In genomic region chr7:120963126-120963525, GRCm38 (mm10) we compare ENCODE assay signal across 25 mouse cellular contexts. TPM values are rescaled to one million over a fixed set of nuclear protein-coding genes. Genes with fewer than 3 reads are reported as not detected.
"Had no signal": no experiment of that assay in that cellular context is flagged by ENCODE, and none has a peak within 500 bp of the region (broad histone marks: within the 10 kb centered on the region; RNA-seq: fewer than 3 reads in every experiment).

No protein-coding gene starts in this region.

- H3K27ac ChIP-seq: layer of hippocampus, adult 2 months; limb, embryonic 10.5 days; limb, embryonic 13.5 days; liver, embryonic 12.5 days; liver, embryonic 15.5 days; lung, embryonic 15.5 days; midbrain, embryonic 10.5 days; midbrain, embryonic 13.5 days; neural tube, embryonic 13.5 days; stomach, postnatal 0 days had no signal

- DNase-seq: kidney, adult 18-20 months; kidney, adult 9 months; kidney, postnatal 14 days; layer of hippocampus, adult 9-11 months; liver; lung, adult 18-20 months; lung, postnatal 10 days; lung, postnatal 36 days; retina, postnatal 1 day; thymus, adult 2 months; thymus, postnatal 14 days had no signal

- H3K4me3 ChIP-seq: layer of hippocampus, adult 2 months; limb, embryonic 10.5 days; limb, embryonic 13.5 days; liver, embryonic 12.5 days; liver, embryonic 15.5 days; lung, embryonic 15.5 days; megakaryocyte, embryonic 14.5 days; midbrain, embryonic 10.5 days; midbrain, embryonic 13.5 days; myocyte; neural tube, embryonic 13.5 days had no signal

- ATAC-seq: liver, embryonic 12.5 days; midbrain, embryonic 13.5 days; midbrain, embryonic 16.5 days had no signal

- H3K9me3 ChIP-seq: limb, embryonic 10.5 days; limb, embryonic 13.5 days; liver, embryonic 12.5 days; liver, embryonic 15.5 days; lung, embryonic 15.5 days; megakaryocyte, embryonic 14.5 days; midbrain, embryonic 10.5 days; midbrain, embryonic 13.5 days; neural tube, embryonic 13.5 days had no signal

- H3K4me1 ChIP-seq: limb, embryonic 10.5 days; limb, embryonic 13.5 days; lung, embryonic 15.5 days; neural tube, embryonic 13.5 days had no signal

- H3K4me2 ChIP-seq: limb, embryonic 13.5 days; liver, embryonic 12.5 days; liver, embryonic 15.5 days; lung, embryonic 15.5 days; midbrain, embryonic 13.5 days; neural tube, embryonic 13.5 days had no signal

- H3K9ac ChIP-seq: limb, embryonic 13.5 days; liver, embryonic 12.5 days; liver, embryonic 15.5 days; lung, embryonic 15.5 days; midbrain, embryonic 13.5 days; neural tube, embryonic 13.5 days had no signal

- H3K27me3 ChIP-seq: limb, embryonic 13.5 days; liver, embryonic 12.5 days; liver, embryonic 15.5 days; lung, embryonic 15.5 days; megakaryocyte, embryonic 14.5 days; midbrain, embryonic 13.5 days; neural tube, embryonic 13.5 days had no signal

RNA-seq across cellular contexts. Expression of gene Mfsd13b, which starts 19.2 kb away (rescaled TPM):
- polyA plus RNA-seq: liver, embryonic 12.5 days; midbrain, embryonic 13.5 days; stomach, embryonic 14.5 days had no signal
